Mouse (Mus musculus) gonadal fat pad, adult 2 months (tissue): ENCODE results near the gene Psmd12. TPM values are rescaled to one million over a fixed set of nuclear protein-coding genes. Genes with fewer than 3 reads are reported as not detected.

Experiments used
- DNase-seq: peaks from one replicate; pipeline ENCODE4 v3.0.0-alpha.2; 2012; ENCODE audit warnings: low read depth
- polyA plus RNA-seq: library from polyadenylated mRNA; depleted of rRNA; stranded (reverse); fragments of >200 nt; gene quantifications from 2 replicates; pipeline ENCODE4 v1.2.3, GENCODE M21; 2012; rRNA removed

Gene Psmd12
- polyA plus RNA-seq: 17.6 and 20.5 TPM in 2 replicates

GRCm38 (mm10) chr11:107479053-107479861, at the start of gene Psmd12:
Gene Psmd12 (plus strand): TSS chr11:107479484.
- DNase-seq: peak; percentile 47

- no peak for DNase-seq
Observed at GRCm38 (mm10) chr11:107431197-107431965, 47.9 kb upstream of the Psmd12 start.

GRCm38 (mm10) chr11:107435776-107436449, 43.4 kb upstream of the Psmd12 start:
- DNase-seq: no peak

- DNase-seq: no peak
Observed at GRCm38 (mm10) chr11:107437723-107438122, 41.6 kb upstream of the Psmd12 start.

GRCm38 (mm10) chr11:107438140-107438539, 41.1 kb upstream of the Psmd12 start:
- DNase-seq: no peak

GRCm38 (mm10) chr11:107441050-107441449, 38.2 kb upstream of the Psmd12 start:
- DNase-seq: no peak

GRCm38 (mm10) chr11:107443121-107444095, 35.9 kb upstream of the Psmd12 start:
- DNase-seq: no peak

GRCm38 (mm10) chr11:107445683-107446082, 33.6 kb upstream of the Psmd12 start:
- no peak for DNase-seq

GRCm38 (mm10) chr11:107446650-107447049, 32.6 kb upstream of the Psmd12 start:
- no peak for DNase-seq

GRCm38 (mm10) chr11:107447349-107447748, 31.9 kb upstream of the Psmd12 start:
- no peak for DNase-seq

GRCm38 (mm10) chr11:107447915-107448314, 31.4 kb upstream of the Psmd12 start:
- no peak for DNase-seq

GRCm38 (mm10) chr11:107449169-107449910, 29.9 kb upstream of the Psmd12 start:
- no peak for DNase-seq

GRCm38 (mm10) chr11:107450097-107450496, 29.2 kb upstream of the Psmd12 start:
- DNase-seq: no peak

- DNase-seq: no peak
Observed at GRCm38 (mm10) chr11:107451106-107451505, 28.2 kb upstream of the Psmd12 start.

GRCm38 (mm10) chr11:107452053-107452452, 27.2 kb upstream of the Psmd12 start:
- DNase-seq: no peak

GRCm38 (mm10) chr11:107454546-107455462, 24.5 kb upstream of the Psmd12 start:
- no peak for DNase-seq

- DNase-seq: no peak
Observed at GRCm38 (mm10) chr11:107457282-107457681, 22.0 kb upstream of the Psmd12 start.

GRCm38 (mm10) chr11:107458286-107458685, 21.0 kb upstream of the Psmd12 start:
- no peak for DNase-seq

GRCm38 (mm10) chr11:107458986-107459385, 20.3 kb upstream of the Psmd12 start:
- DNase-seq: no peak
